Mouse (Mus musculus): ENCODE measurements around the gene Olfr49.

GRCm38 (mm10) chr14:54231176-54231956 is 53.4 kb downstream of the Olfr49 start:
- TF ChIP-seq CTCF (IDR thresholded peaks at IDR 0.05; ENCODE audit: low read depth) (no peak), EP300 (optimal IDR thresholded peaks at IDR 0.05) (no peak)

All from stomach, postnatal 0 days (tissue).